Mouse (Mus musculus) cerebellum, adult 9-11 months (tissue): ENCODE results near the gene Col23a1.
A peak's percentile ranks its signal among the peaks of the same experiment; 100 is the strongest.
"Not testable (repeated sequence)": the region's sequence is repeated elsewhere in the genome, so short reads cannot be mapped to it uniquely, and the experiment has no call there.

Experiments used
- DNase-seq: peaks from one replicate; pipeline ENCODE4 v3.0.0; 2022

Gene Col23a1

DNA sequence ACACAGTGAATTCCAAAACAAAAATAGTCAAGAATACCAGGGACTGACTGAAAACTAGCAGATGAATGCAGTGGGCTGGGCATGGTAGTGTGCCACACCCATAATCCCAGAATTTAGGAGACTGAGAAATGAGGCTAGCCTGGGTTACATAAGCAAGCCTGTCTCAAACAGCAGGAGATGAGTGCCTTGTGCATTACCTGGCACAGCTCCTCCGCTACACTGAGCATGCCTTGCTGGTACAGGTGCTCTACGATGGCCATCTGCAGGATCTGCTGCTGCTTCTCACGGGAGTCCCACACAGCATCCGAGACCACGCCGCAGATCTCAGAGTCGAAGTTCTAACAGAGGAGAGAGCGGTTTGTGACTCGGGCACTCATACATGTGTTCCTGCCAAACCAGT lies 337.7 kb downstream of the Col23a1 start:
- peak; percentile 62 for DNase-seq

DNA sequence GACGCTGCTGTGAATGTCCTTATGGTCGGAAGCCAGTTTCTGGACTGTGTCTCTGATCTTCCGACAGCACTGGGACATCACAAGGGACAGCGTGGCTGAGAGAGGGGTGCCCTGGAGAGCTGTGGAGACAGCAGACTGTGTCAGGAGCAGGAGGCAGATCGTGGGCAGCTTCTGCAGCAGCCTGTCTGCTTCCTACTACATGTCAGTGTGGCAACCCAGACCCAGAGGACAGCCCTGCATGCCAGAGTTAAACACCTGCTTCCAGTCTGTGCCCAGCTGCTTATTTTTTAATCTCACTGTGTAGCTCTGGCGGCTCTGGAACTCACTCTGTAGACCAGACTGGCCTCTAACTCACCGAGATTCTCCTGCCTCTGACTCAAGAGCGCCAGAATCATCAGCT lies 338.2 kb downstream of the Col23a1 start:
- no peak for DNase-seq

DNA sequence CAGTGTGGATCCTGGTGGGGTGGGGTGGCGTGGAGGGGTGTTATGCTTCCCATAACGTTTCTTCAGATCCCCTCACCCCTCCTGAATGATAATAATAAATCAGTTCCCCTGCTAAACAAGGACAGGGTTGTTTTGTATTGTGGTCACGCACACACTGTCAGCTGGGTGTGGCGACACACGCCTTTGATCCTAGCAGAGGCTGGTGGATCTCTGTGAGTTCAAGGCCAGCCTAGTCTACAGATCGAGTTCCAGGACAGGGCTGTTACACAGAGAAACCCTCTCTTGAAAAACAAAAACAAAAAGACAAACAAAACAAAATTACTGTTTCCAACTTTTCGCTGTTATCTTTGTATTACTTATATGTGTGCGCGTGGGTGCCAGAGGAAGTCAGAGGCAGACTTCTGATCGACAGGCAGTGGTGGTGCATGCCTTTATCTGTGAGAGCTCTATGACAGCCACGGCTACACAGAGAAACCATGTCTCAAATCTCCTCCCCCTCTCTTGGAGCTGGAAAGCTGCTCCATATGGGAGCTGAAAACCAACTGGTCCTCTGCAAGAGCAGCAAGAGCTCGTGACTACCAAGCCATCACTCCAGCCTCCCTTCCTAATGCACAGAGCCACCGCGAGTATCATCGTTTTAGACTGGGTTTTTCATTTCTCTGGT lies 340.1 kb downstream of the Col23a1 start:
- no peak for DNase-seq

DNA sequence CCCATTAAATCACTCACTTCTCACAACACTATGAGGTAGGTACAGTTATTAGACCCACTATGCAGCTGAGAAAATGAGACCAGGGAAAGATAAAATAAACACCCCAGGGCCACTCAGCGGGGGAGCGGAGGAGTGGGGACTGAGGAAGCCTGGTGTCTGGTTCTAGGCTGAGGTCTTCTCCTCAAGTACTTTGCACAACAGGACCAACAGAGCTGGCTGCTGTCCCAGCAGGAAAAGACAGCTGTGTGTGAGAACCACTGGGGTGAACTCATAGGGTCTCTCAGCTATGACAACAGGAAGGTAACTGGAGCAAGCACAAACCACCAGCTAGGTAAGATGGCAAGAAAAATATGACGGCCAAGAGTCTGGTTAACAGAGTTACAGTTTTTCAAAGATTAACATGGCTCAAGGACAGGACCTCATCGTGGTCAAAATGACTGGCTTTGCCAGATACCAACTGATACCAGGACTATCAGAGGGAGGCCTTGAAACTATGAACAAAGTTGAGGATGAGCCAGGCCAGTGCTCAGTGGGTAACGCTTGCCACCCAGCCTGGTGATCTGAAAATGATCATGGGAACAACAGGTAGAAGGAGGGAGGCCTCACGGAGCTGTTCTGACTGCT lies 342.5 kb downstream of the Col23a1 start:
- no peak for DNase-seq

DNA sequence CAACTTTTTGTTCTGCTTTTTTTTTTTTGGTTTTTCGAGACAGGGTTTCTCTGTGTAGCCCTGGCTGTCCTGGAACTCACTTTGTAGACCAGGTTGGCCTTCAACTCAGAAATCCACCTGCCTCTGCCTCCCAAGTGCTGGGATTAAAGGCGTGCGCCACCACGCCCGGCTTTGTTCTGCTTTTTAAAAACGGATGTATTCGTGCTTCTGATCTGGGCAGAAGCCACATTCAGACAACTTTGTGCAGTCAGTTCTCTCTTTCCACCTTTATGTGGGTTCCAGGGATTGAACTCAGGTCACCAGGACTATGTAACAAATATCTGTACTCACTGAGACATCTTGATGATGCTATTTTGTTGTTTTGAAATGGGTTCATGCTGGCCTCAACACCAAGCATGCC lies 343.5 kb downstream of the Col23a1 start:
- not testable (repeated sequence) for DNase-seq
